Mouse (Mus musculus): ENCODE measurements around the gene Gm10197. TPM values are rescaled to one million over a fixed set of nuclear protein-coding genes. Genes with fewer than 3 reads are reported as not detected.

Gene Gm10197
- polyA plus RNA-seq, 1 experiment: not detected

DNA sequence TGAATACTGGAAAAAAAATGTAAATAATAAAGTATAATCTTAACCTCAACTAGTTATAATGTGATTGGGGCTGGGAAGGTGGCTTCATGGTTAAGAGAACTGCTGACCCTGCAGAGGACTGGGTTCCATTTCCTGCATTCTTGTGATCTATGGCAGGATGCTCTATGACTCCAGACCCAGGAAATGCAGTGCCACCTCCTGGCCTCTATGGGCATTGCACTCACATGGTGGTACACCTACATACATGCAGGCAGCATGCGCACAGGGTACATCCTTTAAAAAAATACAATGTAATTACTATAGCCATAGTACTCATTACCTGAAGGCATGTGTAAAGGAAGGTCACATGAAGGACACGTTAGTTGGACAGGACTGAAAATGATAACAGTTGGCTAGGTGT lies 8.6 kb downstream of the Gm10197 start:
- Histone ChIP-seq H3K4me3 (ENCODE audit: insufficient read depth, low read length) (no peak overlapping the region), H3K27ac (ENCODE audit: insufficient read depth, low read depth, low read length) (no peak overlapping the region), H3K4me1 (ENCODE audit: control insufficient read depth, insufficient read depth, low read length) (peaks cover 16% of the 10 kb centered on the region)
- TF ChIP-seq POLR2A (IDR thresholded peaks at IDR 0.05; ENCODE audit: borderline replicate concordance, low read depth, low read length): no peak
- TF ChIP-seq CTCF (IDR thresholded peaks at IDR 0.05; ENCODE audit: low read depth, low read length): peak; percentile 37; the same call in 1 of the 2 replicates

- Histone ChIP-seq H3K4me3 (ENCODE audit: insufficient read depth, low read length) (no peak overlapping the region), H3K27ac (ENCODE audit: insufficient read depth, low read depth, low read length) (no peak overlapping the region), H3K4me1 (ENCODE audit: control insufficient read depth, insufficient read depth, low read length) (peaks cover 8% of the 10 kb centered on the region)
- TF ChIP-seq CTCF (IDR thresholded peaks at IDR 0.05; ENCODE audit: low read depth, low read length) (no peak), POLR2A (IDR thresholded peaks at IDR 0.05; ENCODE audit: borderline replicate concordance, low read depth, low read length) (no peak)
Observed at GRCm38 (mm10) chr19:53360265-53360958, 11.2 kb downstream of the Gm10197 start.

- Histone ChIP-seq H3K4me1 (ENCODE audit: control insufficient read depth, insufficient read depth, low read length) (peaks cover 2% of the 10 kb centered on the region), H3K27ac (ENCODE audit: insufficient read depth, low read depth, low read length) (no peak overlapping the region), H3K4me3 (ENCODE audit: insufficient read depth, low read length) (no peak overlapping the region)
- TF ChIP-seq POLR2A (IDR thresholded peaks at IDR 0.05; ENCODE audit: borderline replicate concordance, low read depth, low read length) (no peak), CTCF (IDR thresholded peaks at IDR 0.05; ENCODE audit: low read depth, low read length) (no peak)
Observed at GRCm38 (mm10) chr19:53359160-53360033, 12.2 kb downstream of the Gm10197 start.

DNA sequence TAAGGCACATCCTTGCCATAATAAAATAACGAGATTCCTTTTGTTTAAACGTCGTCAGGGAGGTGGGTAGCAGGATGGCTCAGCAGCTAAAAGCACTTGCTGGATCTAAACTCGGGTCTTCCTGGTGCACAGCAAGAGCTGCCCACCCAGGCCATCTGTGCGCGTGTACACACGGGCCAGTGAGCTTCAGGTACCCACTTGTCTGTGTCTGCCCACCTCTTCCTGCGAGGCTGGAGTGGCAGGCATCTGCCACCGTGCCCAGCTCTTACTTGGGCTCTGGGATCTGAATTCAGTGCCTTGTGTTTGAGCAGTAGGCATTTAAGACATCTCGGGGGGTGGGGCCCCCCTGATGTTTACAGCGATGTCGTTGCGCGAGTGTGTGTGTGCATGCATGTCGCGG lies 16.5 kb downstream of the Gm10197 start:
- Histone ChIP-seq H3K27ac (ENCODE audit: insufficient read depth, low read depth, low read length) (no peak overlapping the region), H3K4me3 (ENCODE audit: insufficient read depth, low read length) (no peak overlapping the region), H3K4me1 (ENCODE audit: control insufficient read depth, insufficient read depth, low read length) (no peaks in the 10 kb centered on the region)
- TF ChIP-seq CTCF (IDR thresholded peaks at IDR 0.05; ENCODE audit: low read depth, low read length) (no peak), POLR2A (IDR thresholded peaks at IDR 0.05; ENCODE audit: borderline replicate concordance, low read depth, low read length) (no peak)

DNA sequence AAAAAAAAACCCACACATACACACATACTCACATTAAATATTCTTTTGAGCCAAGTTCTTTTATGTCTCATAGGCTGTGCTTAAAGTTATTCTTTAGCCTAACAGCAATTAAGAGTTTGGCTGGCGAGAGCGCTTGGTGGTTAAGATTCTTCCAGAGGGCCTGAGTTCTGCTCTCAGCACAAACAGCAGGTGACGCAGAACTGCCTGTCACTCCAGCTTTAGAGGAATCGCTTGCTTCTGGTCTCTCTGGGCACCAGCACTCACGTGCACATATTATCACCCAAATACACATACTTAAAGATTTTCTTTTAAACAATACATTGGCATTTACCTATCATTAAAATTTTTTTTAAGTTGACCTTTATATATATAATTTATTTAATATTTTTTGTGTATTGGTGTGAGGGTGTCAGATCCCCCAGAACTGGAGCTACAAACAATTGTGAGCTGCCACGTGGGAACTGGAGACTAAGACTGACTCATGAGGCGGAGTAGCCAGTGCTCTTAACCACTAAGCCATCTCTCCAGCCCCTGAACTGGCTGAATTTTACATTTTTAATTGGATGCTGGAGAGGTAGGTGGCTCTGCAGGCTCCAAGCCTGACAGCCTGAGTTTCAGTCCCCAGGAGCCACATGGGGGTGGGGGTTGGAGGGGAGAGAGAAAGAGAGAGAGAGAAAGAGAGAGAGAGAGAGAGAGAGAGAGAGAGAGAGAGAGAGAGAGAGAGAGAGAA lies 17.1 kb downstream of the Gm10197 start:
- Histone ChIP-seq H3K4me3 (ENCODE audit: insufficient read depth, low read length) (no peak overlapping the region), H3K27ac (ENCODE audit: insufficient read depth, low read depth, low read length) (no peak overlapping the region), H3K4me1 (ENCODE audit: control insufficient read depth, insufficient read depth, low read length) (no peaks in the 10 kb centered on the region)
- TF ChIP-seq POLR2A (IDR thresholded peaks at IDR 0.05; ENCODE audit: borderline replicate concordance, low read depth, low read length) (no peak), CTCF (IDR thresholded peaks at IDR 0.05; ENCODE audit: low read depth, low read length) (no peak)

- Histone ChIP-seq H3K4me1 (ENCODE audit: control insufficient read depth, insufficient read depth, low read length) (no peaks in the 10 kb centered on the region), H3K27ac (ENCODE audit: insufficient read depth, low read depth, low read length) (no peak overlapping the region), H3K4me3 (ENCODE audit: insufficient read depth, low read length) (no peak overlapping the region)
- TF ChIP-seq CTCF (IDR thresholded peaks at IDR 0.05; ENCODE audit: low read depth, low read length): no peak
- TF ChIP-seq POLR2A (IDR thresholded peaks at IDR 0.05; ENCODE audit: borderline replicate concordance, low read depth, low read length): no peak
Observed at GRCm38 (mm10) chr19:53353864-53354263, 17.7 kb downstream of the Gm10197 start.

- no peak overlapping the region for H3K4me3 ChIP-seq (ENCODE audit: insufficient read depth, low read length)
- no peak for TF ChIP-seq POLR2A (IDR thresholded peaks at IDR 0.05; ENCODE audit: borderline replicate concordance, low read depth, low read length)
- TF ChIP-seq CTCF (IDR thresholded peaks at IDR 0.05; ENCODE audit: low read depth, low read length): no peak
- H3K27ac ChIP-seq (ENCODE audit: insufficient read depth, low read depth, low read length): no peak overlapping the region
- no peaks in the 10 kb centered on the region for H3K4me1 ChIP-seq (ENCODE audit: control insufficient read depth, insufficient read depth, low read length)
Observed at GRCm38 (mm10) chr19:53345766-53346165, 25.8 kb downstream of the Gm10197 start.

DNA sequence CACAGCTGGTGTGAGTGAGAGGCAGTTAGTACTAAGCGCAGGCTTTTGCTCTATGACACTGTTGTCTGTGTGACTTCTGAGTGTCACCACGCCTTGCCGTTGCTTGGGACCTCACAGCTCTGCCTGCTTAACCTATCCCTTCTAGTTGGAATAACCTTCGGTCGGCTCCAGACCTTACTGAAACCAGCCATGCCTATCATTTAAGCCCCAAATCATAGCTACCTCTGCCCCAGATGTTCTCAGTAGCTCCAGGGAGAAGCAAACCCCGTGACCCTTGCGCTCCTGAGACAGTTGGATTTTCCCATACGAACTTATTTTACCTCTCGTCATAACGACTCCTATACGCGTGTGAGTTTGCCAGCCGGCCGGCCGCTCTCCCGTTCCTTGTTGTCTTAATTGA lies 27.5 kb downstream of the Gm10197 start:
- Histone ChIP-seq H3K27ac (ENCODE audit: insufficient read depth, low read depth, low read length) (no peak overlapping the region), H3K4me3 (ENCODE audit: insufficient read depth, low read length) (no peak overlapping the region), H3K4me1 (ENCODE audit: control insufficient read depth, insufficient read depth, low read length) (no peaks in the 10 kb centered on the region)
- TF ChIP-seq CTCF (IDR thresholded peaks at IDR 0.05; ENCODE audit: low read depth, low read length): no peak
- no peak for TF ChIP-seq POLR2A (IDR thresholded peaks at IDR 0.05; ENCODE audit: borderline replicate concordance, low read depth, low read length)

DNA sequence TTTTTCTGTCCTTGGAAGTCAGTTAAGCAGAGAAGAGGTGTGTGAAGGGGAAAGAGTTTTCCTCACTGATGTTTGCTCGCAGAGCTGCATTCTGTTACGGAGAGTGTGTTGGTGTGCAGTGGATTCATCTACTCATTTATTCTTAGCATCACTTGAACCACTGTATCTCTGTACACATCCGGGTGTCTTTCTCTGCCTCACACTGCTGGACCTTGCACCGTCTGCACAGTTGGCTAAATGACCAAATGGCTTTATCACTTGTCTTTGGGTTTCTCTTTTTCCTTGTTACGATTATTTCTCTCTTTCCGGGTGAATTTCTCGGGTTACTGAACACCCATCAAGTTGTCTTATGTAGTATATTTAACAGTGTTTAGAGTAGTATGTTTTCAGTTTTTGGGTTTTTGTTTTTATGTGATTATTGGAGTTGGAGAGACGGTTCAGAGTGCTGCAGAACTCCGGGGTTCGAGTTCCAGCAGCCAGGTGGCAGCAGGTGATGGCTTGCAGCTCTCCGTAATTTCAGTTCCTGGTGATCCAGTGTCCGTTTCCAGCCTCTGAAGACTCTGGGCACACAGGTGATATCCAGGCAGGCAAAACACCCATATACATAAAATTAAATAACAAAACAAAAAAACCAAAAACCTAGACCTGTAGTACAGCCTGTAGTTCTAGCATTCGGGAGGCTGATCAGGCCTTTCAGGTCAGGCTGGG lies 28.2 kb downstream of the Gm10197 start:
- TF ChIP-seq POLR2A (IDR thresholded peaks at IDR 0.05; ENCODE audit: borderline replicate concordance, low read depth, low read length): no peak
- TF ChIP-seq CTCF (IDR thresholded peaks at IDR 0.05; ENCODE audit: low read depth, low read length): no peak
- no peak overlapping the region for H3K4me3 ChIP-seq (ENCODE audit: insufficient read depth, low read length)
- no peak overlapping the region for H3K27ac ChIP-seq (ENCODE audit: insufficient read depth, low read depth, low read length)
- H3K4me1 ChIP-seq (ENCODE audit: control insufficient read depth, insufficient read depth, low read length): no peaks in the 10 kb centered on the region

Measured in bone marrow macrophage, adult 2 months (primary cell).